Mouse (Mus musculus) C2C12 (cell line): Measurements from ENCODE around the gene Ppm1e.

Experiments
- CTCF ChIP-seq: IDR thresholded peaks from one replicate; pipeline ENCODE4 v1.5.1; 2011; ENCODE audit not compliant: control insufficient read depth, insufficient read depth, insufficient read length
- MYOD1 ChIP-seq: IDR thresholded peaks from one replicate; pipeline ENCODE4 v1.6.1; 2011; ENCODE audit warnings: low read depth; ENCODE audit not compliant: control insufficient read depth, insufficient read length

DNA sequence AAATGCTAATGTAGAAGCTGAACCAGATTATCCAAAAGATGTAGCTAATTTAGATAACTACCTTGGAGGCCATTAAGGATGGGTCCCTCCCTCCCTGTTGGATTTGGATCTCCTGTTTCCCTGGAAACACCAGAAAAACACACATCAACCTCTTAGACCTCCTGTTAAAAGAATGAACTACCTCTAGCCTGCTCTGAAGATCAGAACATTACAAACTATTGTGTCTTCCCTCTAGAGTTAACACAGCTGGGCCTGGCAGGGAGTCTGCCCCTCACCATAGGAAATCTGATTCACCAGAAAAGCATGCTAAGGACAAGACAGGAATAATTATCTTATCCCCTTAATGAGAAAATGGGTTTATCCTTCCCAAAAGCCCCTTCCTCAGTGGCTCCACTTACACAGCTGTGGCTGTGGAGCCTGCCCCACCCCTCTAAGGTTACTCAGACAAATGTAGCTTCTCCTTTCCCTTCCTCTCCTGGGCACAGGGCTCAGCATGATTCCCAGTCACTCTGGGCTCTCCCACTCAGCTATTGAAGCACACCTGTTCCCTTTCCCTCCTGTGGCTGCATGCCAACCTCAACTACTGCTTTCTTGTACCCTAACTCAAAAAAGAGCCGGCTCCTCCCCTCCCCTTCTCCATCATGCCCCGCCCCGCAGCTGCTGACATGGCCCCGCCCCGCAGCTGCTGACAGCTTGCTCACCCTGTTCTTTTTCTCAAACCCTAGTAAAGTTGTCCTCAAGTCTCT lies 82.4 kb downstream of the Ppm1e start:
- no peak for TF ChIP-seq CTCF
- no peak for TF ChIP-seq MYOD1
